Mouse (Mus musculus) intestine, embryonic 14.5 days (tissue): ENCODE measurements around the gene Ythdf1. TPM values are rescaled to one million over a fixed set of nuclear protein-coding genes. Genes with fewer than 3 reads are reported as not detected.

Source experiments
- ATAC-seq: fragments of 200-750 bp; cut with Nextera tagmentation; replicated peaks from 2 replicates; pipeline ENCODE4 v1.8.0; 2017; ENCODE audit warnings: low read depth, moderate number of reproducible peaks, moderate TSS enrichment, moderate library complexity; ENCODE audit not compliant: low FRiP score, low TSS enrichment
- DNase-seq: peaks from one replicate; pipeline ENCODE4 v3.0.0-alpha.2; 2018; ENCODE audit warnings: low spot score
- H3K27ac ChIP-seq: fragments of 300-500 bp; sonication (generic); 2 replicates; pipeline ENCODE4 v1.5.1; 2014; ENCODE audit warnings: low read depth, mild to moderate bottlenecking, control low read depth
- H3K27me3 ChIP-seq: fragments of 300-500 bp; sonication (generic); replicated peaks from 2 replicates; pipeline ENCODE4 v1.6.1; 2014; ENCODE audit warnings: low read length, control low read depth; ENCODE audit not compliant: control insufficient read depth, insufficient read depth
- H3K36me3 ChIP-seq: fragments of 300-500 bp; sonication (generic); 2 replicates; pipeline ENCODE4 v1.6.1; 2014; ENCODE audit warnings: low read length, control low read depth; ENCODE audit not compliant: control insufficient read depth, insufficient read depth
- H3K4me1 ChIP-seq: fragments of 300-500 bp; sonication (generic); replicated peaks from 2 replicates; pipeline ENCODE4 v1.6.1; 2014; ENCODE audit warnings: low read length, control low read depth, mixed read lengths; ENCODE audit not compliant: control insufficient read depth, insufficient read depth
- H3K4me2 ChIP-seq: fragments of 300-500 bp; sonication (generic); 2 replicates; pipeline ENCODE4 v1.6.1; 2014; ENCODE audit warnings: low read length
- H3K4me3 ChIP-seq: fragments of 300-500 bp; sonication (generic); 2 replicates; pipeline ENCODE4 v1.5.1; 2014; ENCODE audit warnings: low read depth, low read length, control low read depth, mixed read lengths
- H3K9ac ChIP-seq: fragments of 300-500 bp; sonication (generic); 2 replicates; pipeline ENCODE4 v1.6.1; 2014; ENCODE audit warnings: mild to moderate bottlenecking, low read length
- H3K9me3 ChIP-seq: fragments of 300-500 bp; sonication (generic); 2 replicates; pipeline ENCODE4 v1.6.1; 2016; ENCODE audit warnings: low read length, control low read depth; ENCODE audit not compliant: control insufficient read depth
- WGBS: fragments of 180-500 bp; shearing (Covaris S2); extraction: QIAGEN DNeasy Blood & Tissue Kit; methylation state at CpG from one replicate; pipeline ENCODE4 v1.1.7; 2014; 5-methylcytosine and 5-hydroxymethylcytosine counted together
- polyA plus RNA-seq: library from polyadenylated mRNA; unstranded; fragments of >200 nt; fragmentation: Nextera tagmentation; extraction: Ambion mirVana; gene quantifications from 2 replicates; pipeline ENCODE4 v1.2.1, GENCODE M21; 2014

The Ythdf1 gene
- 42.0 and 61.0 TPM in 2 replicates for polyA plus RNA-seq

DNA sequence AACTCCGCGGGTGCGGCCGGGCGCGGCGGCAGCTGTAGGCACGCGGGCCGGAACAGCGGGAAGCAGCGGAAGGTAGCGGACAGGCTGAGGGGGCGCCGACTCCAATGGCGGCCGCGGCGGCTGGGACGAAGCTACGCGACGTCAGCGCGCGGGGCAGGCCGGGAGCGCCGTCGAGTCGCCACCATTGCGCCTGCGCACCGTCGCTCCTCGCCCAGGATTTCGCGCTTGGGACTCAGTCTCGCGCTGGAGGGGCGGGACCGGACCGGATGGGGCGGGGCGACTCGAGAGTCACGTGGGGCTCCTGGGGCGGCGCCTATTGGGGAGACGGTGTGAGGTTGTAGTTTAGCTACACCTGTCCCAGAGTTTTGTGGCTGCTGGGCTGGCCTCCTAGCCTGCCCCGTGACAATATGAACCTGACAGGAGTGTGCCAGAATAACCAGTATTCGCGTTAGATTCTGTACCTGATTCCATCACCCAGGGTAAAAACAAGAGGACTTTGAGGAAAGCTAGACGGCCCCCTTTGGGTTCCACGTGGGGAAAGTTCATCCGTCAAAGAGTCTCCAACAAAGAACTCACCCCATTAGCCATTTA is at the start of gene Ythdf1:
TSS of gene Ythdf1 (minus strand) at position 140 of the 591 bp plus-strand sequence.
- Histone ChIP-seq H3K4me2 (peak within 1 kb of the TSS; percentile 93), H3K27ac (peak within 1 kb of the TSS; percentile 33; the same call in 1 of the 2 replicates), H3K36me3 (peaks cover 32% of the 10 kb centered on the region), H3K4me1 (peaks cover 14% of the 10 kb centered on the region), H3K27me3 (no peaks in the 10 kb centered on the region), H3K9ac (peak within 1 kb of the TSS; percentile 99), H3K4me3 (peak within 1 kb of the TSS; percentile 100), H3K9me3 (no peaks in the 10 kb centered on the region)
- under 1% methylated on average over 54 of the region's 56 CpGs for WGBS
- DNase-seq = peak; percentile 99
- peak; percentile 97 for ATAC-seq

DNA sequence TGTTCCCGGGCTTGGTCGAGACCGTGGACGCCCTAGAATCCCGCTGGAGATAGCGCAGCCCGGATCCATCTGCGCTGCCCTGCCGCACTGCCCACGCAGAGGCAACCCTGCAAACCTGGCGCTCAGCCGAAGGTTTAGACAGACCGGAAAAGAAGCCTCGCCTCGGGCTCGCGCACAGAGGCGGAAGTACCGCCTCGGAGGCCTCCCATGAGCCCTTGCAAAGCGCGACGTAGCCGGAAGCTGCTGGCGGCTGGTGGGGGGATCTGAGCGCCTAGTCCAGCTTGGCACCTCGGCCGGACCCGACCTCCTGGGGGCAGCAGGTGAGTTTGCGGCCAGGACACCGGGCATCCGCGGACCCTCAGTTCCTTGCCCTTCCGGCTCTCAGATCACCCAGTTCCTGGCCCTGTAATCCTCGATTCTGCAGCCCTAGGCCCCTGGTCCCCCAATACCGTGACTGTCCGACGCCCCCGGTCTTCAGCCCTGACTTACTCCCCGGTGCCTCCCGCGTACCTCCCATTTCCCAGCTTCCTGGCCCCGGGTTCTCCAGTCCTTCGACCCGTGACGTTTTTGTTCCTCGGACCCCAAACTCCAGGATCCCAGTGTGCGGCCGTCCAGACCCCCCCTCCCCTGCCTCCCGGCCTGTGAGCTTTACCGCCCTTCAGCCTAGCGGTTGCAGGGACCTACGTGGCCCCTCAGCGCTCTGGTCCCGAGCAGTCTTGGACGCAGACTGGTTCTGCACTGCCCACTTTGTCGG is 46.4 kb upstream of the Ythdf1 start, which contains the start of gene Arfgap1:
TSS of gene Arfgap1 (plus strand) at position 216 of the 754 bp plus-strand sequence.
- peak; percentile 91 for DNase-seq
- Histone ChIP-seq H3K9ac (peak within 1 kb of the TSS; percentile 90), H3K4me1 (peaks cover 15% of the 10 kb centered on the region), H3K27ac (peak within 1 kb of the TSS; percentile 82), H3K27me3 (no peaks in the 10 kb centered on the region), H3K4me3 (peak within 1 kb of the TSS; percentile 84), H3K4me2 (peak within 1 kb of the TSS; percentile 79), H3K9me3 (no peaks in the 10 kb centered on the region), H3K36me3 (peaks cover 26% of the 10 kb centered on the region)
- under 1% methylated on average over 57 of the region's 57 CpGs for WGBS
- ATAC-seq = peak; percentile 80

DNA sequence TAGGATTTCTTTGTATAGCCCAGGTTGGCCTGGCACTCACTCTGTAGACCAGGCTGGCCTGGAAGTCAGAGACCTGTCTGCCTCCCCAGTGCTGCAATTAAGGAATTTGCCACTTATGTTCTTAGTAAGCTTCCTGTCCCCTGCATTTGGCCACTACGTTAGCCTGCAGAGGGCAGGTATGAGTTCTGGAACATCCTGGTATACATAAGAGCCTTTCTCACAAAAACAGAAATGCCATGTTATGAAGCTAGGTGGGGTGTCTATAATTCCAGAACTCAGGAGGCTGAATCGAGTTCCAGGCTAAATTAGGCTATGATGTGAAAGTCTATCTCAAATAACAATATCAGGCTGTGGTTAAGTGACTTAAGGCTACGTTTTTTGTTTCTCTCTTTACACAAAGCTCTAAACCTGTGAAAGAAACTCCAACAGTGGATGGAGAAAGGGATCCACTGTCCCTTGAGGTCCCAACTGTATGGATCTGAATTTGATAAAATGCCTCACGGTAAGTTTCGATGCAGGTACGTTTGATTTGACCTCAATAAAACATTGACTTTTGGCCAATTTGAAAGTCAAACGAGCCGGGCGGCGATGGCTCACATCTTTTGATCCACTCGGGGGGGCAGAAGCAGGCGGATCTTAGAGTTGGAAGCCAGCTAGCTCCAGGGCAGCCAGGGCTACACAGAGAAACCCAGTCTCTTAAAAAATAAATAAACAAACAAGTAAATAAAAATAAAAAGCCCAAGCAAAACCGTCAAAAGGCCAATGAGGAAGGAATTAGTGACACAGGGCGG is 45.5 kb upstream of the Ythdf1 start:
- DNase-seq (no peak), ATAC-seq (no peak)

DNA sequence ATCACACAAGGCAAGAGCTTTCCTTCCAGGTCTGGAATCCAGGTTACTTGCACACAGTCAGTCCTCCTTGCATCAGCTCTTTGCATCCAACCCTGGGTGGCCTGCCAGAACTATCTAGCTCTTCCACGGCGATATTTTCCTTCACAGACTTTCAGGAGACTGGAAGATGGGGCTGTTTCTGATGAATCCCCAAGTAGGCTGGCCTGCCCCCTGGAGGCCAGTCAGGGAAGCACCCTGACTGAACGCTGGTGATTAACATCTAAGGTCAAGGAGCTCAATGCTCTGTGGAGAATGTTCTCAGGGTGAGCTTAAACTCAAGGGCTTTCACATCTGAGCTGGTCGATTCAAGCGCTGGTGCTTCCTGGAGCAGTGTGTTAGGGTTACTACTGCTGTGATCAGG is 43.2 kb upstream of the Ythdf1 start:
- H3K4me2 ChIP-seq = no peak overlapping the region
- H3K36me3 ChIP-seq = no peaks in the 10 kb centered on the region
- WGBS = 5% methylated on average over 5 of the region's 5 CpGs
- no peak overlapping the region for H3K27ac ChIP-seq
- no peak for ATAC-seq
- peak; percentile 86 for DNase-seq
- peaks cover 13% of the 10 kb centered on the region for H3K4me1 ChIP-seq
- no peaks in the 10 kb centered on the region for H3K9me3 ChIP-seq
- H3K4me3 ChIP-seq = no peak overlapping the region
- H3K9ac ChIP-seq = no peak overlapping the region
- no peaks in the 10 kb centered on the region for H3K27me3 ChIP-seq

More for the DNA sequence above, 45.5 kb upstream of the Ythdf1 start:
- peaks cover 17% of the 10 kb centered on the region for H3K36me3 ChIP-seq
- no peaks in the 10 kb centered on the region for H3K9me3 ChIP-seq
- H3K27me3 ChIP-seq = no peaks in the 10 kb centered on the region
- WGBS = 11% methylated on average over 14 of the region's 14 CpGs
- H3K9ac ChIP-seq = peak overlapping the region; percentile 90
- H3K4me1 ChIP-seq = peaks cover 15% of the 10 kb centered on the region
- peak overlapping the region; percentile 79 for H3K4me2 ChIP-seq
- peak overlapping the region; percentile 84 for H3K4me3 ChIP-seq
- peak overlapping the region; percentile 82 for H3K27ac ChIP-seq

DNA sequence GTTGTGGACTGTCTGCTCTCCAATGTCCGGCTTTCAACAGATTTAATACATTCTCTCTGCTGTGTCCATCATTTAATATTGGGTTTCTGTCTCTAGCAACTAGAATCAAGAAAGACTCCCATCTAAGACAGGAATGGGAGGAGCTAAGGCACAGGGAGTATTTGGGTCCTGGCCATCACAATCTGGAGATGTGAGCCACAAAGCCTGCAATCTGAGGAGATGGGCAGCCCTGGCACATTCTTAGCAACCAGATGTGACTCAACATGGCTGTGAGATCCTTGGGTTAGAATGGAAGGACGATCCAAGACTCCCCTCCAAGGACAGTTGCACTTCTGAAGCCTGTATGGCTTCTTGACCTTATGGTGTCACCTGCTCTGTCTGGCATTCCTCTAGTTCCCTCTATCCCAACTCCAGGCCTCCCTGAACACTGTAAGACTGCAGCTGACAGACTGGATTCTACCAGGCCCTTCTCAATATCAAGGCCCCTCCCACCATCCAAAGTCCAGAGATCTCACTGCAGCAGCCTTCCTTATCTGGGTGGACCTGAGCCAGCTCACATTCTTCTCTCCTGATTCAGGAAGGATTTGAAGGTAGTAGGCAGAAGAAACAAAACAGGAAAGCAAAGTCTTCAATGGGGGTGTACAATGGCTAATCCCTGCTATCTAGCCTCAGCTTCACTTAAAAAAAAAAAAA is 42.0 kb upstream of the Ythdf1 start:
- ATAC-seq = peak; percentile 72
- H3K9ac ChIP-seq = no peak overlapping the region
- H3K4me1 ChIP-seq = peaks cover 3% of the 10 kb centered on the region
- no peak overlapping the region for H3K4me2 ChIP-seq
- DNase-seq = no peak
- no peaks in the 10 kb centered on the region for H3K36me3 ChIP-seq
- WGBS = 65% methylated on average over 2 of the region's 2 CpGs
- H3K27me3 ChIP-seq = no peaks in the 10 kb centered on the region
- no peaks in the 10 kb centered on the region for H3K9me3 ChIP-seq
- peak overlapping the region; percentile 58; the same call in 1 of the 2 replicates for H3K27ac ChIP-seq
- H3K4me3 ChIP-seq = no peak overlapping the region

DNA sequence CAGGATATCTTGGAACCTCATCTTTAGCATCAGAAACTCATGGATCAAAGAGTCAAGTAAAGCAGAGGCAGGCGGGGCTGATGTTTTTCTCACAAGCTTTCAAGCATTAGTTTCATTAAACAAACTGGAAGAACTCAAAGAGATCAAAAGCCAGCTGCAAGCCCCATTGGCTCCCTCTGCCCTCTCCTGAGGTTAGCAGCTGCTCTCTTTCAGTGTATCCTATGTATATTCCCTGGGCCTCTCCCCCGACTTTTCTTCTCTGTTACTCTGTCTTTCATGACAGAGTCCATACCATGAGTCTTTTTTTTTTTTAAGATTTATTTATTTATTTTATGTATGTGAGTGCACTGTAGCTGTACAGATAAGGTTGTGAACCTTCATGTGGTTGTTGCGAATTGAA is 39.4 kb upstream of the Ythdf1 start:
- Histone ChIP-seq H3K4me3 (no peak overlapping the region), H3K9ac (no peak overlapping the region), H3K27me3 (no peaks in the 10 kb centered on the region), H3K4me1 (0 out of 2 replicates have a peak, but pooled peaks cover 8% of the 10 kb centered on the region), H3K9me3 (no peaks in the 10 kb centered on the region), H3K27ac (no peak overlapping the region), H3K36me3 (no peaks in the 10 kb centered on the region), H3K4me2 (no peak overlapping the region)
- 42% methylated on average over 3 of the region's 3 CpGs for WGBS
- ATAC-seq = no peak
- DNase-seq = no peak

DNA sequence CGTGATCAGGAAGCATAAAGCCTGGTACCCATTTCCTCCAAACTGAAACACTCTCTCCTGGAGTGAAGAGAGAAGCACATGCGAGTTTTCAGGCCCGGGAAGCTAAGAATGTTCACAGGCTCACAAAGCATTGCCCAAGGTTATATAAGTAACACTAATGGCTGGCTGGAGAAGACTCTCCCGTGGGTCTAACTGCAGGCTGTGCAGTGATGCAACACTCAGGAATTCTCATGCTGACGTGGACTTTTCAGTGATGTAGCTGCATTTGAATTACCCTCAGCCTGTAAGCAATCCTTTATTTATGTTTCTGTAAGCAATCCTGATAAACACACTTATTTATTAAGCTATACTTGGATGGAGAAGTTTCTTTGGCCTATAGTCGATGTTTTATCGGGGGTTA is 38.9 kb upstream of the Ythdf1 start:
- Histone ChIP-seq H3K9me3 (no peaks in the 10 kb centered on the region), H3K4me3 (no peak overlapping the region), H3K4me2 (no peak overlapping the region), H3K36me3 (no peaks in the 10 kb centered on the region), H3K27ac (no peak overlapping the region), H3K27me3 (no peaks in the 10 kb centered on the region), H3K9ac (no peak overlapping the region), H3K4me1 (0 out of 2 replicates have a peak, but pooled peaks cover 11% of the 10 kb centered on the region)
- no peak for ATAC-seq
- DNase-seq = no peak
- WGBS = 66% methylated on average over 7 of the region's 7 CpGs
